Mouse (Mus musculus) neural tube, embryonic 11.5 days (tissue): ENCODE measurements around the gene Tmem132c. TPM values are rescaled to one million over a fixed set of nuclear protein-coding genes. Genes with fewer than 3 reads are reported as not detected.
A peak's percentile ranks its signal among the peaks of the same experiment; 100 is the strongest.

Experiments used
- ATAC-seq: fragments of 200-750 bp; cut with Nextera tagmentation; 2 replicates; pipeline ENCODE4 v1.8.0; 2017; ENCODE audit warnings: moderate number of reproducible peaks, mild to moderate bottlenecking, moderate TSS enrichment, moderate library complexity; ENCODE audit not compliant: insufficient read depth, low FRiP score, low TSS enrichment
- DNase-seq: peaks from one replicate; pipeline ENCODE4 v3.0.0-alpha.2; 2015; ENCODE audit warnings: low spot score
- H3K27ac ChIP-seq: fragments of 300-500 bp; sonication (generic); 2 replicates; pipeline ENCODE4 v1.5.1; 2014; ENCODE audit warnings: low read depth, mild to moderate bottlenecking, low read length
- H3K27me3 ChIP-seq: fragments of 300-500 bp; sonication (generic); 2 replicates; pipeline ENCODE4 v1.6.1; 2014; ENCODE audit warnings: mild to moderate bottlenecking, low read length, mixed read lengths; ENCODE audit not compliant: control insufficient read depth, insufficient read depth
- H3K36me3 ChIP-seq: fragments of 300-500 bp; sonication (generic); 2 replicates; pipeline ENCODE4 v1.6.1; 2014; ENCODE audit warnings: mild to moderate bottlenecking, low read length, moderate library complexity, mixed read lengths; ENCODE audit not compliant: control insufficient read depth, insufficient read depth
- H3K4me1 ChIP-seq: fragments of 300-500 bp; sonication (generic); 2 replicates; pipeline ENCODE4 v1.6.1; 2014; ENCODE audit warnings: low read length, mixed read lengths; ENCODE audit not compliant: control insufficient read depth, insufficient read depth
- H3K4me2 ChIP-seq: fragments of 300-500 bp; sonication (generic); 2 replicates; pipeline ENCODE4 v1.6.1; 2014; ENCODE audit warnings: low read depth, mild to moderate bottlenecking, moderate library complexity
- H3K4me3 ChIP-seq: fragments of 300-500 bp; sonication (generic); 2 replicates; pipeline ENCODE4 v1.5.1; 2014; ENCODE audit warnings: low read depth, low read length
- H3K9ac ChIP-seq: fragments of 300-500 bp; sonication (generic); 2 replicates; pipeline ENCODE4 v1.6.1; 2014; ENCODE audit warnings: mild to moderate bottlenecking, low read length
- H3K9me3 ChIP-seq: fragments of 300-500 bp; sonication (generic); 2 replicates; pipeline ENCODE4 v1.6.1; 2016; ENCODE audit warnings: low read length; ENCODE audit not compliant: control insufficient read depth
- WGBS: fragments of 180-500 bp; shearing (Covaris S2); extraction: QIAGEN DNeasy Blood & Tissue Kit; methylation state at CpG from one replicate; pipeline ENCODE4 v1.1.7; 2014; 5-methylcytosine and 5-hydroxymethylcytosine counted together
- polyA plus RNA-seq: library from polyadenylated mRNA; unstranded; fragments of >200 nt; fragmentation: Nextera tagmentation; extraction: Ambion mirVana; gene quantifications from 2 replicates; pipeline ENCODE4 v1.2.1, GENCODE M21; 2014

The Tmem132c gene
- polyA plus RNA-seq, 1 experiment from 2014 or later: 24.6 TPM

- 32% methylated on average over 1 of the region's 1 CpGs for WGBS
- Histone ChIP-seq H3K36me3 (no peaks in the 10 kb centered on the region), H3K9ac (no peak overlapping the region), H3K27ac (no peak overlapping the region), H3K4me2 (no peak overlapping the region), H3K27me3 (no peaks in the 10 kb centered on the region), H3K4me3 (no peak overlapping the region), H3K9me3 (no peaks in the 10 kb centered on the region), H3K4me1 (peaks cover 8% of the 10 kb centered on the region; the same call in 1 of the 2 replicates)
- ATAC-seq: no peak
- DNase-seq: no peak
Observed at GRCm38 (mm10) chr5:127306726-127307125, 65.1 kb downstream of the Tmem132c start.

DNA sequence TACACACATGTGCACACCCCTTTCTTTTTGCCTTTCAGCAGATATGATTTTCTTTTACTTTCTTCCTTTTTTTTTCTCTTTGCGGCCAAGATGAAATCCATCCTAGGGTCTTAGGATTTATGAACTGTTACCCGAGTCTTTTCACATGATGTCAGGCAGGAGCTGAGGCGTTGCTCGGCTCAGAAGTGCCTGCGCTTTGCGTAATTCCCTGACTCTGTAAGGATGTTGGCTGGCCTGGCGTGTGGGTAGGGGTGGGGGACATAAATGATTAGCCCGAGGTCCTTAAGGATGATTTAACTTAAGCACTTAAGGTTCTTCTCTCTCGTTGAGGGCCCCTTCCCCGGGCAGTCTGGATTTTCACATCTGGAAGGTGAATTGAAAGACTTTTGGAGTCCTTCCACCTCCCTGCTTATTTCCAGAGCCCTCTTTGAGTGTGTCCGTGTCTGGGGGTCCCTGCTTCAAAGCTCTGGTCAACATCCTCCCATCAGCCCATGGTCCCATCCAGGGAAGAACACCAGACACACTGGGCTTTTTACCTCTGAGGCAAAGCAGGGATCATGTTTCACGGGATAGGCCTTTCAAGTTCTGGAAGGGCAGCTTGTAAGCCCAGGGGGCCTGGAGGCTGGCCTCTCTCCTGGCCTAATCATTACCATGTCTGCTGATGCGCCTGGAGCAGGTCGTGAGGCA lies 68.9 kb downstream of the Tmem132c start:
- ATAC-seq: no peak
- peaks cover 8% of the 10 kb centered on the region; the same call in 1 of the 2 replicates for H3K4me1 ChIP-seq
- H3K9me3 ChIP-seq: no peaks in the 10 kb centered on the region
- H3K36me3 ChIP-seq: no peaks in the 10 kb centered on the region
- peak; percentile 26 for DNase-seq
- no peak overlapping the region for H3K4me3 ChIP-seq
- peak overlapping the region; percentile 54; the same call in 1 of the 2 replicates for H3K27ac ChIP-seq
- H3K27me3 ChIP-seq: no peaks in the 10 kb centered on the region
- H3K9ac ChIP-seq: no peak overlapping the region
- WGBS: 26% methylated on average over 14 of the region's 14 CpGs
- no peak overlapping the region for H3K4me2 ChIP-seq

DNA sequence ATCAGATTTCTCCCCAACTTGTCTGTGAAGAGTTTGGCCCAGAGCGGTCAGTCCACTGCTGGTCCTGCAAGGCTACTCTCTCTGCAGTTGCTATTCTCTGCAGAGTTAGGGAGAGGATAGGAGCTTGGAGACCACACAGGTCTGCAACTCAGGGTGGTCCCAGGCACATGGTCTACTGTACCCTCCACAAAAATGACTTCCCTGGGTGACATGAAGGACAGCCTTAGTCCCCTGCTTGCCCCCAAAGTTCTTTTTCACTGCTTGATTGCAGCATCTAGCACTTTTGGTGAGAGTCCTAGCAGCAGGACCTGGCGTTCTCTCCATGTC lies 69.4 kb downstream of the Tmem132c start:
- DNase-seq (no peak), ATAC-seq (no peak)
- Histone ChIP-seq H3K4me3 (no peak overlapping the region), H3K4me1 (peaks cover 8% of the 10 kb centered on the region; the same call in 1 of the 2 replicates), H3K4me2 (no peak overlapping the region), H3K27ac (no peak overlapping the region), H3K27me3 (no peaks in the 10 kb centered on the region), H3K9ac (no peak overlapping the region), H3K9me3 (no peaks in the 10 kb centered on the region), H3K36me3 (no peaks in the 10 kb centered on the region)
- 49% methylated on average over 2 of the region's 2 CpGs for WGBS

DNA sequence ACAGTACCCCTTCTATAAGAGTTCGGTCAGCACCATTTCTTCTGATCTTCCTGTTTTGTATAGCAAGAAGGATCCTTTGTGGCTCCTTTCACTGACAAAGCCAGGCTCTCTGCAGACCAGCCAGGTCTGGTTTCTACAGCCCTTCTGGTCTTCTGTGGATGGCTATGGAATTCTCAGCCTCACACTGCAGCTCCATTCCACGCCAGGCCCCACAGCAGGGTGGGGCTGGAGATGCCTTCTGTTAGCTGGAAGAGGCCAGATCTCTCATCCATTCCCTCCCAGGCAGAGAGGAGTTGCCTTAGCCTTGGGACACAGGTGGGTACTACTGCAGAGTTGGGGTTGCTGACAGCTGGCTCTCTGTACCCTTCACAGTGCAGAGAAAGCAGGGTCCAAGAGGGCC lies 72.0 kb downstream of the Tmem132c start:
- no peak overlapping the region for H3K27ac ChIP-seq
- H3K9ac ChIP-seq: no peak overlapping the region
- WGBS: 85% methylated on average over 2 of the region's 2 CpGs
- no peaks in the 10 kb centered on the region for H3K27me3 ChIP-seq
- H3K4me1 ChIP-seq: peaks cover 9% of the 10 kb centered on the region
- no peak overlapping the region for H3K4me3 ChIP-seq
- ATAC-seq (no peak), DNase-seq (no peak)
- no peak overlapping the region for H3K4me2 ChIP-seq
- no peaks in the 10 kb centered on the region for H3K9me3 ChIP-seq
- no peaks in the 10 kb centered on the region for H3K36me3 ChIP-seq

- 9% methylated on average over 12 of the region's 12 CpGs for WGBS
- Histone ChIP-seq H3K4me3 (no peak overlapping the region), H3K9me3 (no peaks in the 10 kb centered on the region), H3K27me3 (no peaks in the 10 kb centered on the region), H3K4me2 (no peak overlapping the region), H3K27ac (peak overlapping the region; percentile 60; the same call in 1 of the 2 replicates), H3K9ac (no peak overlapping the region), H3K36me3 (no peaks in the 10 kb centered on the region), H3K4me1 (peaks cover 43% of the 10 kb centered on the region)
- ATAC-seq: no peak
- peak; percentile 64 for DNase-seq
Observed at GRCm38 (mm10) chr5:127319096-127319779, 77.6 kb downstream of the Tmem132c start.

DNA sequence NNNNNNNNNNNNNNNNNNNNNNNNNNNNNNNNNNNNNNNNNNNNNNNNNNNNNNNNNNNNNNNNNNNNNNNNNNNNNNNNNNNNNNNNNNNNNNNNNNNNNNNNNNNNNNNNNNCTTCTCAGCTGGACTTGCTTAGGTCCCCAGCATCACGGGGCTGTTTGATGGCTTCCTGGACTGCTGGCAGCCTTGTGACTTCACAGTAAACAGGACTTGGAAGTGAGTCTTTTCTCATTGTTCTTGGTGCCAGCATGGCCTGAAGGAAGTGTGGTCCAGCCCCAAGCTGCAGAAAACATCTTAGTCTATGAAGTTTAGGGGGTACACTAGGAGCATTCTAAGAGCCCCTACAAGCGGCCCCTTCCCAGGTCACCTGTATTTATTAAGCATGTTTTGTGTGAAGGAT lies 83.0 kb downstream of the Tmem132c start:
- no peak; the same call in none of the 2 replicates for ATAC-seq
- no peak overlapping the region for H3K4me3 ChIP-seq
- H3K36me3 ChIP-seq: no peaks in the 10 kb centered on the region
- H3K4me2 ChIP-seq: peak overlapping the region; percentile 25; the same call in 1 of the 2 replicates
- peak overlapping the region; percentile 95 for H3K27ac ChIP-seq
- H3K27me3 ChIP-seq: no peaks in the 10 kb centered on the region
- H3K4me1 ChIP-seq: peaks cover 38% of the 10 kb centered on the region
- peak; percentile 45 for DNase-seq
- H3K9ac ChIP-seq: no peak overlapping the region
- no peaks in the 10 kb centered on the region for H3K9me3 ChIP-seq
- 17% methylated on average over 2 of the region's 2 CpGs for WGBS

- no peaks in the 10 kb centered on the region for H3K27me3 ChIP-seq
- H3K9me3 ChIP-seq: no peaks in the 10 kb centered on the region
- DNase-seq (peak; percentile 62), ATAC-seq (peak; percentile 74)
- WGBS: 7% methylated on average over 15 of the region's 15 CpGs
- no peak overlapping the region for H3K9ac ChIP-seq
- H3K4me1 ChIP-seq: peaks cover 27% of the 10 kb centered on the region
- peak overlapping the region; percentile 10; the same call in 1 of the 2 replicates for H3K4me2 ChIP-seq
- no peaks in the 10 kb centered on the region for H3K36me3 ChIP-seq
- peak overlapping the region; percentile 56 for H3K27ac ChIP-seq
- H3K4me3 ChIP-seq: no peak overlapping the region
Observed at GRCm38 (mm10) chr5:127336048-127336907, 94.7 kb downstream of the Tmem132c start.

DNA sequence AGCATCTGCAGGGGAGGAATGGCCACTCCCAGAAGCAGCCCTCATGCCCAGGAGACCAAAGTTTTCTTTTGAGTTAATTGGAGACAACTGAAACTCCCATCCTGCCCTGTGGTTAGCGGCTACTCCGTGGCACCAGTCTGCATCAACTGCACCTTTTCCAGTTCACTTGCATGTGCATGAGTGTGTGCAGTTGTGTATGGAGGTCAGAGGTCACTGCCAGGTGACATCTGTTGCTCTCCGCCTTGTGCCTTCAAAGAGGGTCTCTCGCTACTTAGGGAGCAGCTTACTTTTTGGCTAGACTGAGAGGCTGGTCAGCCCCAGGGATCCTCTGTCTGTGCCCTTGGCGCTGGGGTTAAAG lies 95.3 kb downstream of the Tmem132c start:
- Histone ChIP-seq H3K4me3 (no peak overlapping the region), H3K4me2 (no peak overlapping the region), H3K9ac (no peak overlapping the region), H3K9me3 (no peaks in the 10 kb centered on the region), H3K36me3 (no peaks in the 10 kb centered on the region), H3K27ac (peak overlapping the region; percentile 56; the same call in 1 of the 2 replicates), H3K4me1 (peaks cover 27% of the 10 kb centered on the region), H3K27me3 (no peaks in the 10 kb centered on the region)
- 8% methylated on average over 5 of the region's 5 CpGs for WGBS
- DNase-seq (no peak), ATAC-seq (0 out of 2 replicates have a peak, but pooled peaks have one; percentile 12)
